Mouse (Mus musculus) megakaryocyte progenitor cell, adult 5-6 weeks (primary cell): ENCODE results near the gene Dnah3. TPM values are rescaled to one million over a fixed set of nuclear protein-coding genes. Genes with fewer than 3 reads are reported as not detected.

Experiments
- ATAC-seq: replicated peaks from 2 replicates; pipeline ENCODE4 v1.8.0; 2016; ENCODE audit warnings: mild to moderate bottlenecking, moderate TSS enrichment, inconsistent platforms; ENCODE audit not compliant: poor library complexity
- total RNA-seq, 2 experiments: library from RNA; stranded (forward) in 1 of 2; stranded (reverse) in 1 of 2; fragments of 157-497, 149-512 nt in 1 of 2; fragments of 200-1000 nt in 1 of 2; gene quantifications; 2 replicates each; pipeline versions ENCODE4 v1.2.3 to v1.2.4; 2015 to 2017

Gene Dnah3
- total RNA-seq, 2 experiments from 2014 or later, result not detected

GRCm38 (mm10) chr7:119880345-119880744, 214.7 kb downstream of the Dnah3 start:
- ATAC-seq, result peak; percentile 56

GRCm38 (mm10) chr7:119879171-119879570, 215.9 kb downstream of the Dnah3 start:
- ATAC-seq, result peak; percentile 96

GRCm38 (mm10) chr7:119875776-119876440, 219.2 kb downstream of the Dnah3 start:
- no peak for ATAC-seq

- ATAC-seq, result no peak
These were observed 222.0 kb downstream of the Dnah3 start for GRCm38 (mm10) chr7:119873050-119873449.

Other genes starting within 250 kb of the Dnah3 start
- gene Lyrm1, start 199.4 kb downstream of the Dnah3 start, total RNA-seq (2015), result 1.7 and 5.9 TPM in 2 replicates
- 3.1 and 3.9 TPM in 2 replicates for gene Lyrm1, start 199.4 kb downstream of the Dnah3 start, total RNA-seq (2017)
- gene Dcun1d3, start 199.0 kb downstream of the Dnah3 start, total RNA-seq (2015), result 2.2 and 3.0 TPM in 2 replicates
- 2.3 and 5.4 TPM in 2 replicates for gene Dcun1d3, start 199.0 kb downstream of the Dnah3 start, total RNA-seq (2017)
- gene Tmem159, start 7.1 kb upstream of the Dnah3 start, total RNA-seq (2015), result 8.7 and 12.8 TPM in 2 replicates
- gene Tmem159, start 7.1 kb upstream of the Dnah3 start, total RNA-seq (2017), result 6.1 and 6.3 TPM in 2 replicates
- gene Zp2, start 50.0 kb upstream of the Dnah3 start, total RNA-seq (2015), result not detected in 2 replicates
- gene Zp2, start 50.0 kb upstream of the Dnah3 start, total RNA-seq (2017), result not detected in 2 replicates
- not detected in 2 replicates for gene Anks4b, start 78.6 kb upstream of the Dnah3 start, total RNA-seq (2015)
- not detected in 2 replicates for gene Anks4b, start 78.6 kb upstream of the Dnah3 start, total RNA-seq (2017)
- not detected in 2 replicates for gene Crym, start 106.8 kb upstream of the Dnah3 start, total RNA-seq (2015)
- not detected in 2 replicates for gene Crym, start 106.8 kb upstream of the Dnah3 start, total RNA-seq (2017)
- gene Abca14, start 108.7 kb upstream of the Dnah3 start, total RNA-seq (2015), result not detected in 2 replicates
- gene Abca14, start 108.7 kb upstream of the Dnah3 start, total RNA-seq (2017), result not detected in 2 replicates
- gene Abca15, start 233.4 kb upstream of the Dnah3 start, total RNA-seq (2015), result not detected in 2 replicates
- gene Abca15, start 233.4 kb upstream of the Dnah3 start, total RNA-seq (2017), result not detected in 2 replicates